Mouse (Mus musculus) c-Kit-positive CD71-negative TER-119-negative erythroid progenitor cells, embryonic 14.5 days (primary cell): ENCODE results near the gene Tbc1d2.

ENCODE experiments used
- DNase-seq: peaks from one replicate; pipeline ENCODE4 v3.0.0-alpha.2; 2013; ENCODE audit warnings: low read depth

The Tbc1d2 gene

GRCm38 (mm10) chr4:46555762-46556161, 94.2 kb downstream of the Tbc1d2 start:
- no peak for DNase-seq
